Mouse (Mus musculus) liver, embryonic 14.5 days (tissue): Measurements from ENCODE around the gene Foxb1.

Experiments used
- CTCF ChIP-seq: IDR thresholded peaks from 2 replicates; pipeline ENCODE4 v1.5.1; 2016; ENCODE audit warnings: antibody characterized with exemption, low read depth, control low read depth
- EP300 ChIP-seq: IDR thresholded peaks from 2 replicates; pipeline ENCODE4 v1.6.1; 2016; ENCODE audit warnings: antibody characterized with exemption, low read depth

DNA sequence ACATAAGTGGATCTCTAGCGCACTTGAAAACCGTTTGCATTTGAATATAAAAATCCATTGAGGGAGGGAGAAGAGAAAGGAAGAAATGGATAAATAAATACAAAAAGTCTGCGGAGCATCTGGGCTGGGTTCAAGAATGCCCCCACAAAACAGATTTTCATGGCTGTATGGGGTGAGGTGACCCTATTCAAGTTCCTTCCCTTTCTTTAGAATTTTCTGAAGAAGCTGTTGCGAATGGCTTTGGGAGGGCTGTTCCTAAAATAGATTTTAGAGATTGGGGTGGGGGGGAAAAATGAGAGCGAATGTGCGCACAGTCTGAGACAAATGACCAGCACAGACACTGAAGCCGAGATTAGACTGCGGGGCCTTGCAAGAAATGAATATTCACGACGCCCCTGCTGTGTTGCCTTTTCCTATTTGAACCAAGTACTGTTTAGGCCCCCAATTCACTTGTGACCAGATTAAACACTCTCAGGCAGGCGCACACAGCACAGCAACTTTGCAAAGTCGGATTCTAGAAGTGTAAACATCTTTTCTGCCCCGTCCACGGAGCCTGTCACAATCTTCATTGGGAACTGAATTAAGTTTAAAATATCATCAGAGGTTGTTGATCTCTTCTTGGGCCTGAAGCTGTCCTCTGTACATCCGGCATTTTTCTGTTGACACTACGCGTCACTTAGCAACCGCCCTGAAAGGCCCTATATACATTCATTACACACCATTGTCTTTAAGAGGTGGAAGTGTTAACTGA is 47.0 kb downstream of the Foxb1 start:
- no peak for TF ChIP-seq CTCF
- TF ChIP-seq EP300, result no peak
